In the genomic region with DNA sequence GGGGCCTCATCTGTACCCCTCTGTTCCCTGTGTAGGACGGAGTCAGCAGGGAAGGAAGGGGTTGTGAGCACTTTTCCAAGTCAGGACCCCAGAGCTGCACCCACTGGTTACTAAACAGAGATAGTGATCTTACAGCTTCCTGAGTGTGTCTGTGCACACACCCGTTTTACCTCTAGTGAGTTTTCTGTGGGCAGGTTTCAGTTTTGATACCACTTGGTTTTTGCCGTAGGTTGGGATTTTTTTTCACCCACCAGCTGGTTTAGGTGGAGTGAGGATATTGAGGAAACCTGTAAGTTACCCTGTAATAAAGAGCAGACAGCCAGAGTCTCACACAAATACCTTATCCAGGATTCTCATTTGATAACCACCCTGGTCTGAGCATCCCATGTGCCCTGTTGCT, we compare ENCODE assay signal across 22 mouse cellular contexts. TPM values are rescaled to one million over a fixed set of nuclear protein-coding genes. Genes with fewer than 3 reads are reported as not detected.
A peak's percentile ranks its signal among the peaks of the same experiment; 100 is the strongest.
DNase-seq lines count a peak whose midpoint lies in the region; TF ChIP-seq lines count a peak whose summit lies in the region.
"Had no signal": no experiment of that assay in that cellular context is flagged by ENCODE, and none has a peak within 500 bp of the region (broad histone marks: within the 10 kb centered on the region; RNA-seq: fewer than 3 reads in every experiment).

No protein-coding gene starts in this region.

- H3K27me3 ChIP-seq in spleen, adult 2 months (ENCODE audit: control insufficient read depth, insufficient read depth, low read length) = no peaks in the 10 kb centered on the region
- H3K27me3 ChIP-seq: forebrain, embryonic 13.5 days; heart, embryonic 13.5 days; hindbrain, embryonic 13.5 days had no signal

- DNase-seq in spleen, adult 2 months (ENCODE audit: low read depth in 1 of 2, low spot score in 2 of 2) = no peak
- no peak for DNase-seq in spleen, postnatal 14 days (ENCODE audit: low spot score in 2 of 2)
- peak; percentile 68 for DNase-seq in CD4-positive helper T cell, adult 2 months (ENCODE audit: low read depth, low spot score)
- peak; percentile 29 for DNase-seq in T-cell, adult 2 months (ENCODE audit: low spot score)
- DNase-seq in induced T-regulatory cell, adult 2 months (ENCODE audit: low read depth) = peak; percentile 85
- DNase-seq in right cerebral cortex, postnatal 36 days (ENCODE audit: low spot score in 2 of 2) = no peak
- DNase-seq in retina, postnatal 1 day = no peak
- DNase-seq in heart, adult 9 months (ENCODE audit: low spot score in 2 of 2) = no peak
- DNase-seq: adrenal gland, postnatal 14 days; B cell, adult 2 months; cerebellum, adult 11-12 months; cerebellum, adult 9-11 months; cerebellum, postnatal 36 days; forebrain, postnatal 0 days; gastrocnemius, adult 2 months; gastrocnemius, postnatal 25 days; heart, postnatal 36 days had no signal

- peaks cover 4% of the 10 kb centered on the region; the same call in 1 of the 2 replicates for H3K4me1 ChIP-seq in spleen, adult 2 months (ENCODE audit: control insufficient read depth, insufficient read depth, insufficient read length)

- H3K36me3 ChIP-seq in spleen, adult 2 months (ENCODE audit: control insufficient read depth, insufficient read depth, low read length) = no peaks in the 10 kb centered on the region
- H3K36me3 ChIP-seq: hindbrain, embryonic 13.5 days had no signal

- peak overlapping the region; percentile 33; the same call in 1 of the 2 replicates for H3K27ac ChIP-seq in spleen, adult 2 months (ENCODE audit: insufficient read depth, low read length)
- H3K27ac ChIP-seq: embryonic facial prominence, embryonic 10.5 days; forebrain, embryonic 13.5 days; gastrocnemius, adult 2 months; heart, embryonic 13.5 days; hindbrain, embryonic 13.5 days; hindbrain, postnatal 0 days had no signal

- no peak for TF ChIP-seq CTCF in spleen, adult 2 months (IDR thresholded peaks at IDR 0.05; ENCODE audit: extremely low read depth, insufficient read depth, insufficient read length, insufficient replicate concordance)

- no peak overlapping the region for H3K4me3 ChIP-seq in spleen, adult 2 months (ENCODE audit: extremely low read depth, insufficient read depth, insufficient read length)
- H3K4me3 ChIP-seq: embryonic facial prominence, embryonic 10.5 days; forebrain, embryonic 13.5 days; gastrocnemius, adult 2 months; heart, embryonic 13.5 days; hindbrain, embryonic 13.5 days had no signal

- TF ChIP-seq POLR2A in spleen, adult 2 months (IDR thresholded peaks at IDR 0.05; ENCODE audit: low read depth, low read length) = no peak

- WGBS in spleen, adult 2 months = 42% methylated on average over 3 of the region's 3 CpGs

RNA-seq across cellular contexts. Expression of a gene that starts 14.6 kb away (rescaled TPM):
- polyA plus RNA-seq in spleen, adult 2 months (2012; rRNA removed) = 22.3 and 25.4 TPM in 2 replicates

Comparison
In these comparisons a context has a peak if more than half of its experiments do, and no peak if none do; other contexts are left out.
1. DNase-seq: peak in CD4-positive helper T cell, adult 2 months (single experiment), T-cell, adult 2 months (single experiment) and induced T-regulatory cell, adult 2 months (single experiment); none in spleen, adult 2 months (0 of 2), spleen, postnatal 14 days (0 of 2), right cerebral cortex, postnatal 36 days (0 of 2), retina, postnatal 1 day (single experiment) and heart, adult 9 months (0 of 2).